Mouse (Mus musculus): ENCODE measurements around the gene P4ha2.

Gene P4ha2

GRCm38 (mm10) chr11:54100045-54100691 lies at the start of gene P4ha2:
Gene P4ha2, plus strand, starts transcription at chr11:54100095.
- no peak for DNase-seq (ENCODE audit: low spot score in 2 of 2)

- peak in 1 of 2 experiments; percentile 32 for DNase-seq (ENCODE audit: low spot score in 2 of 2)
Measured at GRCm38 (mm10) chr11:54050205-54050604, 49.7 kb upstream of the P4ha2 start.

DNA sequence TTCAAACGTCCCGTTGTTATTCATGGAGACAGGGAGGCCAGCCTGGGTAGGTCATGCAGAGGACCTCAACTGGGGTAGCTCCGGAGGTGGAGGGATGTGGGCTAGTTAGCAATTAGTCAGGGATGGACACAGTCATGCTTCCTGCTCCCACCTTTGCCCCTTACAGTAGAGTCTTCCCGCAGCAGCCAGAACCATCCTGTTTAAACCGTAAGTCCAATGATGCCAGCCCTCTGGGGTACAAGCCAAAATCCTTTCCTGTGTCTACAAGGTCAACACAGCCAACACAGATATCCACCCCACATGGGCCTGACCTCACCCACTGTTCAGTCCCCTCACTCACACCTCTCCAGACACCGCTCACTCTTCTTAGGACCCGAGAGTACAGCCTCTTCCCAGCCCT lies 48.7 kb upstream of the P4ha2 start:
- DNase-seq (ENCODE audit: low spot score in 2 of 2): no peak

- no peak for DNase-seq (ENCODE audit: low spot score in 2 of 2)
Measured at GRCm38 (mm10) chr11:54052128-54052527, 47.8 kb upstream of the P4ha2 start.

DNA sequence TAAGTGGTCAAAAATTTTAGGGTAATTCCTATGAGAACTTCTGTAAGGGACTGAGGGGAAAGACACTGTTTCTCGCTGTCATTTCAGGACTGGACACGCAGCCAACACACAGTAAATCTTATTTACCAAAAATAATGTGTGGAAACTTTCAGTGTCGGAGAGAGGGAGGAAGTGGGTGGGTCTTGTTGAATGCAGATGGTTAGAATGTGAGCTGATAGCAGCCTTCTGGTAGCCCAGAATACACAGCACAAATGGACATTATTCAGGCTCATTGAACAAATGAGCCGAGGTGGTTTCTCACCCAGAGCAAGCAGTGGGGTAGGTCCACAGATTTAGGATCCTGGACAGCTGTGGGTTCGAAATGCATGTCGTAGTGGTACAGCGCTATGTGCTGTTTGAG lies 46.8 kb upstream of the P4ha2 start:
- no peak for DNase-seq (ENCODE audit: low spot score in 2 of 2)

DNA sequence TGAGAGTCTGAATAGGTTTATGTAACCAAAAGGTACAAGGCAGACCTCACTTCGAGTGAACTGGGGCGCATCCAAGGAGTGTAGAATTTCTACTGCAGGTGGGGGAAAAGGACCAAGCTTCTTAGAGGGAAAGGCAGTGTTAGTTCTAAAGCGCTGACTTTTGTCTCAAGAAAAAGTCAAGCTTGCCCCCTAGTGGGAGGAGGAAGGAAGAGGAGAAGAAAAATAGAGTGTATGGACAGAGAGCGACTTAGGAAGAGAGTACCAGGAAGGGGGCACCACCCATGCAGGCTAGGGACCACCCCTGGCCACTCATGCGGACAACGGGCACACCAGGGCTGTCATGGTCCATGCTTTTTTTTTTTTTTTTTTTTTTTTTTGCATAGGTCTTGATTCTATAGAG lies 45.6 kb upstream of the P4ha2 start:
- DNase-seq (ENCODE audit: low spot score in 2 of 2): no peak

DNA sequence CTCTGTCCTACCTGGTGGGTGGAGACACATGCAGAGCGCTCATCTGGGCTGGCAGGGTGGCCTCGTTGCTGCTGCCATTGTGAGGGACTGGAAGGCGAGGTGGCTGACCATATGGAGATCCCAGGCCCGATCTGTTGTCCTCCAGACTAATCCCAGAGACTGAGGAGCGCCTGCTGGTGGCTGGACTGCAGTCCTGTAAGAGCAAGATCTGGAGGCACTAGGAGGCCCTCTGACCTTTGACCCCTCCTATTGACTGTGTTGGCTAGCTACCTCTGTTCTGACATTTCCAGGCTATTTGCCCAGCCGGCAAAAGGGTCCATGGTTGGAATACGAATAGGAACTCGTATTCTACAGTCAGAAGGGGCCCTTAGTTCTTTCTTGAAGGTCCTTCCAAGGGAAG lies 43.8 kb upstream of the P4ha2 start:
- DNase-seq (ENCODE audit: low spot score in 2 of 2): no peak

- no peak for DNase-seq (ENCODE audit: low spot score in 2 of 2)
Measured at GRCm38 (mm10) chr11:54057428-54057827, 42.5 kb upstream of the P4ha2 start.

DNA sequence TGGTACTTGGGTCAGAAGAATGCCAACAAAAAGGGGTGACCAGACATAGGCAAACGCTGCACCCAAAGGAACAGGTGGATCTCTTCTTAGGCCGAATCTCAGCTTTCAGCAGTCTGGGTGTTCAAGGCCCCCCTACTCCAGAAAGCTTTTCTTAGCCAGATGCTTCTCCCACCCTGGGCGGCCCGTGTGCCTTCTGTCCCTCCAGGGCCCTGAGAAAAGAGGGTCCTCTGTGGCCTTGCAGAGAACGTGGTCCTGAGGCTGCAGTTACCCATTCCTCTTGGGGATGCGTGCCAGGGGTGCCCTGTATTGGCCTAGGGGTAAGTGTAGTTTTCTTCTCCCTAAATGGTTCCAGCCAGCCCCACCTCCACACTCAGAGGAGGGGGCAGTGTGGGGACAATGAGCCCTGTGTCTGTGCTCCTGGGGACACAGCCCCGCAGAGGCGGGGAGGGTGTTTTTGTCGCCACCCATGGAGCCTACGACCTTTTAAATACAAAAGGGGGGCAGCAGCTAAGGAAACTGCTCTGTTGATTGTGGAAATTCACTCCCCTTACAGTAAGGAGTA lies 41.8 kb upstream of the P4ha2 start:
- no peak for DNase-seq (ENCODE audit: low spot score in 2 of 2)

GRCm38 (mm10) chr11:54058643-54059042 lies 41.3 kb upstream of the P4ha2 start:
- DNase-seq (ENCODE audit: low spot score in 2 of 2): no peak

GRCm38 (mm10) chr11:54059526-54059925 lies 40.4 kb upstream of the P4ha2 start:
- no peak for DNase-seq (ENCODE audit: low spot score in 2 of 2)

- DNase-seq (ENCODE audit: low spot score in 2 of 2): no peak
Measured at GRCm38 (mm10) chr11:54060316-54060715, 39.6 kb upstream of the P4ha2 start.

GRCm38 (mm10) chr11:54062086-54062752 lies 37.7 kb upstream of the P4ha2 start:
- DNase-seq (ENCODE audit: low spot score in 2 of 2): no peak

GRCm38 (mm10) chr11:54062753-54063471 lies 37.0 kb upstream of the P4ha2 start:
- no peak for DNase-seq (ENCODE audit: low spot score in 2 of 2)

GRCm38 (mm10) chr11:54063472-54063775 lies 36.5 kb upstream of the P4ha2 start:
- no peak for DNase-seq (ENCODE audit: low spot score in 2 of 2)

DNA sequence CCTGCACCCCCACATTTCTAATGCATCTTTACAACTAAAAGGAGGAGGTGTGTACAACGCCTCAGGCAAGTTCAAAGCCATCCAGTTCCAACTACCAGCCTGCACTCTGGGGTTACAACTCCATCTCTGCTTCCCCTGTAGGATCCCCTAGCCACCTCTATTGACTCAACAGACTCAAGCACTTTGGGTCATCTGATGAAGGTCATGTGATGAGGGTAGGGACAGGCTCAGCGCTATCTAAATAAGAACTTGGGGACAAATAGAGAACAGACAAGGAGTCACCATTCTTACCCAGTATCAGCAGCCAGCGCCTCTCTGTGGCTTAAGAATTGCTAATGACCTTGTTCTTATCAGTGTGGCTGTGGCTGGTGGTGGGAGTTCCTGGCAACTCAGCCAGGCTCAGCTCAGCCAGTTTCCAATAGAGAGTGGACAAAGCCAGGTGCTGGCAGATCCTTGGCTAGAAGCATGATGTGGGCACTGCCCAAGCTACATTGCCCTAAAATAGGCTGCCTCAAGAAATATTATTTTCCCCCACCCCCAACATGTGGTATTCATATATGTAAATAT lies 35.4 kb upstream of the P4ha2 start:
- DNase-seq (ENCODE audit: low spot score in 2 of 2): no peak

GRCm38 (mm10) chr11:54065106-54065914 lies 34.6 kb upstream of the P4ha2 start:
- no peak for DNase-seq (ENCODE audit: low spot score in 2 of 2)

DNA sequence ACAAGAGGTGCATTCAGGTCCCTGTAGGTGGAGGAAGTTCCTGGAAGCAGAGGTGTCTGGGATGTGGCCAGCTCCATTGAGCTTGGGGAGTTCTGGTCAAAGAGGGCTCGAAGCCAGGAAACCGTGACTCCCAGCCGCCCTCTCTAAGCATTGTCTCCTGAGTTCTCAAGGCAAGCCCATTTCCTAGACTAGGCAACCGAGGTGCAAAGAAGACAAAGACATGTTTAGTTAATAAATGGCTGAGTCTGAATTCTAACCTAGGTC lies 34.0 kb upstream of the P4ha2 start:
- no peak for DNase-seq (ENCODE audit: low spot score in 2 of 2)

GRCm38 (mm10) chr11:54066400-54066799 lies 33.5 kb upstream of the P4ha2 start:
- no peak for DNase-seq (ENCODE audit: low spot score in 2 of 2)

GRCm38 (mm10) chr11:54067318-54067995 lies 32.4 kb upstream of the P4ha2 start:
- no peak for DNase-seq (ENCODE audit: low spot score in 2 of 2)

- no peak for DNase-seq (ENCODE audit: low spot score in 2 of 2)
Measured at GRCm38 (mm10) chr11:54067996-54068519, 31.8 kb upstream of the P4ha2 start.
